Mouse (Mus musculus) MEL (cell line): ENCODE measurements around the gene Mfap2. TPM values are rescaled to one million over a fixed set of nuclear protein-coding genes. Genes with fewer than 3 reads are reported as not detected.

Source experiments
- DNase-seq: peaks from one replicate; pipeline ENCODE4 v3.0.0; 2011; ENCODE audit warnings: low read depth, low spot score
- H3K27ac ChIP-seq: 2 replicates; pipeline ENCODE4 v1.5.1; 2012; ENCODE audit warnings: low read depth, mild to moderate bottlenecking, control low read depth, low read length, moderate library complexity; ENCODE audit not compliant: control insufficient read depth
- H3K27me3 ChIP-seq, 2 experiments: fragments of 150-350 bp in 1 of 2; sonication (generic) in 1 of 2; 2 replicates each; pipeline ENCODE4 v1.6.1; 2012; ENCODE audit warnings: low read length in 2 of 2, mild to moderate bottlenecking in 2 of 2, improper control_type of control experiment in 1 of 2, moderate library complexity in 1 of 2; ENCODE audit not compliant: insufficient read depth in 2 of 2, control insufficient read depth in 1 of 2
- H3K36me3 ChIP-seq, 2 experiments: 2 replicates each; pipeline ENCODE4 v1.6.1; 2012 to 2014; ENCODE audit warnings: low read length in 2 of 2, improper control_type of control experiment in 1 of 2, inconsistent platforms in 1 of 2, mild to moderate bottlenecking in 1 of 2; ENCODE audit not compliant: insufficient read depth in 2 of 2, control insufficient read depth in 1 of 2
- H3K4me1 ChIP-seq, 2 experiments: fragments of 150-350 bp in 1 of 2; sonication (generic) in 1 of 2; 2 replicates each; pipeline ENCODE4 v1.6.1; 2012; ENCODE audit warnings: low read length in 2 of 2, improper control_type of control experiment in 1 of 2, mild to moderate bottlenecking in 1 of 2; ENCODE audit not compliant: insufficient read depth in 2 of 2, control insufficient read depth in 1 of 2
- H3K4me3 ChIP-seq, 2 experiments: fragments of 150-350 bp in 1 of 2; sonication (generic) in 1 of 2; 2 replicates each; pipeline ENCODE4 v1.5.1; 2012; ENCODE audit warnings: low read depth in 2 of 2, low read length in 2 of 2, mild to moderate bottlenecking in 2 of 2, moderate library complexity in 2 of 2, control low read depth in 1 of 2, improper control_type of control experiment in 1 of 2; ENCODE audit not compliant: control insufficient read depth in 1 of 2, insufficient read depth in 1 of 2
- H3K79me2 ChIP-seq: 2 replicates; pipeline ENCODE4 v1.6.1; 2012; ENCODE audit warnings: mild to moderate bottlenecking, low read length, moderate library complexity; ENCODE audit not compliant: control insufficient read depth, poor library complexity, insufficient read depth
- H3K9ac ChIP-seq: 2 replicates; pipeline ENCODE4 v1.6.1; 2012; ENCODE audit warnings: low read depth, mild to moderate bottlenecking, control low read depth, low read length, moderate library complexity; ENCODE audit not compliant: control insufficient read depth, poor library complexity, severe bottlenecking
- H3K9me3 ChIP-seq: fragments of 150-350 bp; sonication (generic); replicated peaks from 2 replicates; pipeline ENCODE4 v1.6.1; 2012; ENCODE audit warnings: mild to moderate bottlenecking, low read length, improper control_type of control experiment, moderate library complexity; ENCODE audit not compliant: insufficient read depth
- CHD1 ChIP-seq: IDR thresholded peaks from 2 replicates; pipeline ENCODE4 v1.6.1; 2012; ENCODE audit warnings: low read depth, mild to moderate bottlenecking, inconsistent platforms, low read length, improper control_type of control experiment
- CTCF ChIP-seq, 3 experiments: IDR thresholded peaks in 2 of 3; conservative IDR thresholded peaks in 1 of 3; 2 replicates each; pipeline ENCODE4 v1.5.1; 2011 to 2012; ENCODE audit warnings: low read length in 3 of 3, low read depth in 2 of 3, mild to moderate bottlenecking in 2 of 3, improper control_type of control experiment in 1 of 3, inconsistent platforms in 1 of 3, mixed read lengths in 1 of 3, moderate library complexity in 1 of 3; ENCODE audit not compliant: control insufficient read depth in 1 of 3, insufficient read depth in 1 of 3, poor library complexity in 1 of 3, severe bottlenecking in 1 of 3
- EP300 ChIP-seq, 2 experiments: IDR thresholded peaks; 2 replicates each; pipeline ENCODE4 v1.6.1; 2011; ENCODE audit warnings: improper control_type of control experiment in 2 of 2, low read length in 2 of 2, low read depth in 1 of 2, mild to moderate bottlenecking in 1 of 2
- GATA1 ChIP-seq: IDR thresholded peaks from 2 replicates; pipeline ENCODE4 v1.6.1; 2011; ENCODE audit warnings: low read depth, low read length, improper control_type of control experiment
- MAZ ChIP-seq: IDR thresholded peaks from 2 replicates; pipeline ENCODE4 v1.6.1; 2012; ENCODE audit warnings: low read depth, mild to moderate bottlenecking, inconsistent platforms, low read length, improper control_type of control experiment
- MEF2A ChIP-seq: IDR thresholded peaks from 2 replicates; pipeline ENCODE4 v1.6.1; 2014; ENCODE audit warnings: low read depth, mild to moderate bottlenecking, inconsistent platforms, low read length, improper control_type of control experiment; ENCODE audit not compliant: poor library complexity, insufficient replicate concordance, severe bottlenecking; ENCODE audit errors: extremely low read depth
- MXI1 ChIP-seq: IDR thresholded peaks from 2 replicates; pipeline ENCODE4 v1.6.1; 2011; ENCODE audit warnings: mild to moderate bottlenecking, low read depth, low read length, improper control_type of control experiment
- MYC ChIP-seq: IDR thresholded peaks from 2 replicates; pipeline ENCODE4 v1.6.1; 2011; ENCODE audit warnings: low read depth, mild to moderate bottlenecking, low read length, improper control_type of control experiment, moderate library complexity
- POLR2A ChIP-seq, 2 experiments: IDR thresholded peaks; 2 replicates each; pipeline ENCODE4 v1.6.1; 2011 to 2012; ENCODE audit warnings: low read length in 2 of 2, mild to moderate bottlenecking in 2 of 2, control low read depth in 1 of 2, improper control_type of control experiment in 1 of 2, low read depth in 1 of 2, moderate library complexity in 1 of 2; ENCODE audit not compliant: control insufficient read depth in 1 of 2, insufficient read depth in 1 of 2, poor library complexity in 1 of 2
- RAD21 ChIP-seq: IDR thresholded peaks from 2 replicates; pipeline ENCODE4 v1.6.1; 2011; ENCODE audit warnings: mild to moderate bottlenecking, low read depth, low read length, improper control_type of control experiment
- RCOR1 ChIP-seq: IDR thresholded peaks from 2 replicates; pipeline ENCODE4 v1.6.1; 2012; ENCODE audit warnings: low read depth, mild to moderate bottlenecking, inconsistent platforms, low read length, improper control_type of control experiment
- SMC3 ChIP-seq: IDR thresholded peaks from 2 replicates; pipeline ENCODE4 v1.6.1; 2011; ENCODE audit warnings: low read depth, low read length, improper control_type of control experiment
- TAL1 ChIP-seq: IDR thresholded peaks from 2 replicates; pipeline ENCODE4 v1.6.1; 2012; ENCODE audit warnings: mild to moderate bottlenecking, inconsistent platforms, low read length, moderate library complexity, mixed read lengths
- TBP ChIP-seq: IDR thresholded peaks from 2 replicates; pipeline ENCODE4 v1.8.0; 2011; ENCODE audit warnings: low read depth, low read length, improper control_type of control experiment
- USF2 ChIP-seq, 2 experiments: IDR thresholded peaks; 2 replicates each; pipeline ENCODE4 v1.6.1; 2011 to 2012; ENCODE audit warnings: improper control_type of control experiment in 2 of 2, low read length in 2 of 2, borderline replicate concordance in 1 of 2, inconsistent platforms in 1 of 2, low read depth in 1 of 2, mild to moderate bottlenecking in 1 of 2; ENCODE audit not compliant: insufficient read depth in 1 of 2
- ZC3H11A ChIP-seq: IDR thresholded peaks from 2 replicates; pipeline ENCODE4 v1.6.1; 2012; ENCODE audit warnings: low read depth, mild to moderate bottlenecking, inconsistent platforms, low read length, improper control_type of control experiment
- ZKSCAN1 ChIP-seq: IDR thresholded peaks from 2 replicates; pipeline ENCODE4 v1.6.1; 2012; ENCODE audit warnings: low read depth, mild to moderate bottlenecking, inconsistent platforms, low read length, improper control_type of control experiment, moderate library complexity
- polyA plus RNA-seq, 2 experiments: library from polyadenylated mRNA; stranded (reverse) in 1 of 2; unstranded in 1 of 2; fragments of >175 nt in 1 of 2; fragments of >200 nt in 1 of 2; gene quantifications; 2 replicates each; pipeline versions ENCODE4 v1.2.1 to v1.2.4; 2012; ENCODE audit warnings: low replicate concordance in 2 of 2, low read depth in 1 of 2; ENCODE audit not compliant: insufficient read length in 2 of 2, insufficient read depth in 1 of 2, missing spikeins in 1 of 2
- total RNA-seq: library from RNA; depleted of rRNA; stranded (reverse); fragments of 300-350 nt; gene quantifications from 2 replicates; pipeline ENCODE4 v1.2.3, GENCODE M21; 2012

The Mfap2 gene
- total and polyA plus RNA-seq, 3 experiments, result not detected

DNA sequence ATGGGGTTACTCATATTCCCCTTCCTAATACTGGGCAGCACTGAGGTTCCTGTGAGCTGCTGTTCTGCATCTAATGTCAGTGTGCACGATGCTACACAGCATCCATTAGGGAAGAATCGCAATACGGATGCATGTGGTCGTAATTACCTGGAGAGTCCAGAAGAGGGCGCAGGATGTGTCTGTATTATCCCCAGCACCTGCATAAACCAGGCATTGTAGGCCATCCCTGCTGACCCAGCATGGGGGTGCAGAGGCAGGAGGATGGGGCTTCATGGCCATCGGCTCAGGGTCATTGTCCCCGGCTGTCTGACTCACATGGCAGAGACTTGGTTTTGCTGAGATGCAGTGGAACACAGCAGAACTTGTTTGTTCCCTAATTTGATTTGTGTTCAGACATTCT is 45.6 kb upstream of the Mfap2 start:
- Histone ChIP-seq H3K27me3 (no peaks in the 10 kb centered on the region), H3K36me3 (peaks cover 0 to 15% of the 10 kb centered on the region in 2 experiments; a peak in 2 of 4 replicates), H3K27ac (no peak overlapping the region), H3K79me2 (peaks cover 19% of the 10 kb centered on the region), H3K9ac (no peak overlapping the region), H3K9me3 (no peaks in the 10 kb centered on the region), H3K4me1 (peaks cover 7 to 22% of the 10 kb centered on the region in 2 experiments), H3K4me3 (no peak overlapping the region)
- TF ChIP-seq EP300 (IDR thresholded peaks at IDR 0.05; ENCODE audit: low read depth in 1 of 2, low read length in 2 of 2) (no peak), CTCF (IDR thresholded peaks at IDR 0.05 in 2 of 3, conservative IDR thresholded peaks at IDR 0.05 in 1 of 3; ENCODE audit: control insufficient read depth in 1 of 3, insufficient read depth in 1 of 3, low read depth in 2 of 3, low read length in 3 of 3, poor library complexity in 1 of 3, severe bottlenecking in 1 of 3) (peak; percentile 62 to 96 (median 70)), RAD21 (peak; percentile 42), ZC3H11A (peak; percentile 21; the same call in 1 of the 2 replicates), MXI1 (no peak), MYC (peak; percentile 46; the same call in 1 of the 2 replicates), MAZ (no peak), SMC3 (peak; percentile 71), POLR2A (IDR thresholded peaks at IDR 0.05; ENCODE audit: control insufficient read depth in 1 of 2, insufficient read depth in 1 of 2, low read depth in 1 of 2, low read length in 2 of 2, poor library complexity in 1 of 2) (peak in 1 of 2 experiments; percentile 25; a peak in 1 of 4 replicates), USF2 (IDR thresholded peaks at IDR 0.05; ENCODE audit: borderline replicate concordance in 1 of 2, insufficient read depth in 1 of 2, low read depth in 1 of 2, low read length in 2 of 2) (no peak)
- DNase-seq, result peak; percentile 77

DNA sequence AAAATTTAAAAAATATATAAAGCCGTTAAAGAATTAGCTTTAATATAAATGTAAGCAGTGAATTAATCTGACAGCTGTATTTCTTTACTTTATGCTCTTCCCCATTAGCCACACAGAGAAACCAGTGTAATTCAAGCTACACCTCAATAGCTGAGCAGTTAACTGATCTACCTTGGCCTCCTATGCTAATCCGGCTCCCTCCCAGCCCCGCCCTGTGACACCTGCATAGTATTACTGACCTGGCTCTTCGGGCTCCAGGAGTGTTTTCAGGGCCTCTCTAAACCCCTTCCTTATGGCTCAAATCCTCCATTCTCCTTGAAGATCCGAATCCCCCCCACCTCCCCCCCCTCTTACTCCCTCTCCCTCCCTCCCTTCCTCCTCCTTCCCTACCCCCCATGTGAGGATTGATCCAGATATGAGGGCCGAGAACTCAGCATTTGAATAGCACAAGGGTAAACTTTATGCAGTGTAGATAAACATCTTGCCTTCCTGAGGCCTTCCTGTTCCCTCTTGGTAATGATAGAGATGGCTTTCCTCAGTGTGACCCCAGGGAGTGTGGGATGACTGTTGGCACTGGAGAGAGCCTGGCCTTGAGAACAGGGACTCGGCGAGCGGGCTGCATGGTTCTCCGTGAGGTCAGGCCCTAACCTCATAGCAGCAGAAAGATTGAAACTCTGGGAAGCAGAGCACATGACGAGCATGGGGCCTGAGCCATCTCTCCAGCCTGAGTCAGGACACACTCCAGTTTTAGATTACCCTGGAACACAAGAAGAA is 42.6 kb upstream of the Mfap2 start:
- Histone ChIP-seq H3K79me2 (peaks cover 7% of the 10 kb centered on the region), H3K36me3 (peaks cover 2 to 15% of the 10 kb centered on the region in 2 experiments; a peak in 3 of 4 replicates), H3K4me3 (no peak overlapping the region), H3K27me3 (no peaks in the 10 kb centered on the region), H3K9me3 (no peaks in the 10 kb centered on the region), H3K4me1 (peaks cover 7 to 14% of the 10 kb centered on the region in 2 experiments), H3K9ac (no peak overlapping the region), H3K27ac (no peak overlapping the region)
- no peak for TF ChIP-seq POLR2A (IDR thresholded peaks at IDR 0.05; ENCODE audit: control insufficient read depth in 1 of 2, insufficient read depth in 1 of 2, low read depth in 1 of 2, low read length in 2 of 2, poor library complexity in 1 of 2)
- no peak for TF ChIP-seq RCOR1
- TF ChIP-seq MEF2A, result no peak
- no peak for TF ChIP-seq GATA1
- no peak for TF ChIP-seq TAL1
- TF ChIP-seq ZKSCAN1, result no peak
- no peak for TF ChIP-seq TBP
- TF ChIP-seq CHD1, result no peak
- no peak for DNase-seq
